In the genomic region with DNA sequence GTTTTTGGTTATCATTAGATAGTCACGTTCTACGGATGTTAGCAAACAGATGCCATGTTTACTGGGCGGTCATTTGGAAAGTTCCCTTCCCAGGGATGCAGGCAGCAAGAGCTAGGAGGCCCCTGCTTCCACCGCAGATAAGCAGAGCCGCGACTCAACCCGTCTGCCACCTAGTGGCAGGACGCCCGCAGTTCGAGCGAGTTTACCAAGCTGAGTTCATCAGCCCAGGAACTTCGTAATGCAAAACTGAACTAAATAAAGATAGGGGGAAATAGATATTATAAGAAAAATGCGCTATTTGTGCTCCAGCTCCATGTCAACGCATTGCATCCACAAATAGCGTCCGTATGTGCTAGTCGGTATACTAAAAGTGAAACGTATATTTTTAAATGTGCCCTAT, we compare ENCODE assay signal across 8 mouse cellular contexts. TPM values are rescaled to one million over a fixed set of nuclear protein-coding genes. Genes with fewer than 3 reads are reported as not detected.
A peak's percentile ranks its signal among the peaks of the same experiment; 100 is the strongest.
DNase-seq lines count a peak whose midpoint lies in the region; ATAC-seq and TF ChIP-seq lines count a peak whose summit lies in the region.

No protein-coding gene starts in this region.

- TF ChIP-seq CTCF in bone marrow, adult 2 months (IDR thresholded peaks at IDR 0.05; ENCODE audit: control insufficient read depth, insufficient read depth, low read length): peak; percentile 79
- TF ChIP-seq CTCF in embryonic fibroblast, embryonic 13.5 days (IDR thresholded peaks at IDR 0.05; ENCODE audit: borderline replicate concordance, insufficient read depth, low read length): peak; percentile 54

- H3K4me1 ChIP-seq in bone marrow, adult 2 months (ENCODE audit: control insufficient read depth, insufficient read depth, low read length): peaks cover 1% of the 10 kb centered on the region; the same call in 1 of the 2 replicates
- no peaks in the 10 kb centered on the region for H3K4me1 ChIP-seq in embryonic fibroblast, embryonic 13.5 days (ENCODE audit: control insufficient read depth, insufficient read depth, low read length)
- H3K4me1 ChIP-seq in heart, embryonic 11.5 days (ENCODE audit: control insufficient read depth, insufficient read depth, low read length): no peaks in the 10 kb centered on the region
- H3K4me1 ChIP-seq in lung, embryonic 15.5 days: no peaks in the 10 kb centered on the region

- peak overlapping the region; percentile 11; the same call in 1 of the 2 replicates for H3K4me2 ChIP-seq in heart, embryonic 11.5 days
- no peak overlapping the region for H3K4me2 ChIP-seq in lung, embryonic 15.5 days

- no peak overlapping the region for H3K9ac ChIP-seq in heart, embryonic 11.5 days (ENCODE audit: low read depth, low read length)
- H3K9ac ChIP-seq in lung, embryonic 15.5 days: no peak overlapping the region

- H3K27ac ChIP-seq in bone marrow, adult 2 months (ENCODE audit: control insufficient read depth, insufficient read depth, low read depth, low read length, poor library complexity): no peak overlapping the region
- H3K27ac ChIP-seq in embryonic fibroblast, embryonic 13.5 days (ENCODE audit: insufficient read depth, low read length): no peak overlapping the region
- no peak overlapping the region for H3K27ac ChIP-seq in heart, embryonic 11.5 days (ENCODE audit: low read depth, low read length)
- H3K27ac ChIP-seq in lung, embryonic 15.5 days: no peak overlapping the region

- no peaks in the 10 kb centered on the region for H3K36me3 ChIP-seq in heart, embryonic 11.5 days (ENCODE audit: control insufficient read depth, insufficient read depth, low read length)
- H3K36me3 ChIP-seq in lung, embryonic 15.5 days: no peaks in the 10 kb centered on the region

- 15% methylated on average over 18 of the region's 18 CpGs for WGBS in bone marrow, adult 2 months
- WGBS in heart, embryonic 11.5 days (ENCODE audit: insufficient replicate concordance): 16% methylated on average over 18 of the region's 18 CpGs
- 17% methylated on average over 18 of the region's 18 CpGs for WGBS in lung, embryonic 15.5 days

- TF ChIP-seq POLR2A in bone marrow, adult 2 months (IDR thresholded peaks at IDR 0.05; ENCODE audit: borderline replicate concordance, control insufficient read depth, low read depth, low read length): no peak
- TF ChIP-seq POLR2A in embryonic fibroblast, embryonic 13.5 days (IDR thresholded peaks at IDR 0.05; ENCODE audit: low read depth, low read length): no peak

- no peaks in the 10 kb centered on the region for H3K9me3 ChIP-seq in heart, embryonic 11.5 days (replicated peaks; ENCODE audit: control insufficient read depth, low read length)
- H3K9me3 ChIP-seq in lung, embryonic 15.5 days: no peaks in the 10 kb centered on the region

- H3K4me3 ChIP-seq in bone marrow, adult 2 months (replicated peaks; ENCODE audit: control insufficient read depth, low read depth, low read length): no peak overlapping the region
- no peak overlapping the region for H3K4me3 ChIP-seq in embryonic fibroblast, embryonic 13.5 days (ENCODE audit: insufficient read depth, low read length)
- H3K4me3 ChIP-seq in heart, embryonic 11.5 days (ENCODE audit: low read depth, low read length): no peak overlapping the region
- H3K4me3 ChIP-seq in lung, embryonic 15.5 days: no peak overlapping the region

- peak; percentile 63 for DNase-seq in CD4-positive, CD25-positive, alpha-beta regulatory T cell, adult 2 months (ENCODE audit: low read depth, low spot score)
- DNase-seq in kidney, postnatal 4 days: peak; percentile 83 to 87
- DNase-seq in ovary, adult 18-20 months (ENCODE audit: low spot score): peak; percentile 41
- DNase-seq in thymus, postnatal 0 days (ENCODE audit: low spot score): peak; percentile 39

- no peaks in the 10 kb centered on the region for H3K27me3 ChIP-seq in heart, embryonic 11.5 days (ENCODE audit: control insufficient read depth, insufficient read depth, low read length)
- no peaks in the 10 kb centered on the region for H3K27me3 ChIP-seq in lung, embryonic 15.5 days

- ATAC-seq in heart, embryonic 11.5 days (replicated peaks; ENCODE audit: insufficient number of reproducible peaks, low FRiP score, low TSS enrichment): no peak
- peak; percentile 46; the same call in 1 of the 2 replicates for ATAC-seq in lung, embryonic 15.5 days (ENCODE audit: borderline replicate concordance, extremely low read depth, low FRiP score, low TSS enrichment)

RNA-seq across cellular contexts. Expression of gene Il1b, which starts 37.5 kb away (rescaled TPM):
- polyA plus RNA-seq in bone marrow, adult 2 months (2011; ENCODE audit: insufficient read depth, insufficient read length, low replicate concordance, missing spikeins): 4.3 and 10.5 TPM in 2 replicates
- not detected in 2 replicates for polyA plus RNA-seq in embryonic fibroblast, embryonic 13.5 days (2011; ENCODE audit: insufficient read length, low read depth, missing spikeins)
- polyA plus RNA-seq in heart, embryonic 11.5 days (2014; fragmentation: Nextera tagmentation; extraction: Ambion mirVana): not detected in 2 replicates
- polyA plus RNA-seq in lung, embryonic 15.5 days (2015; fragmentation: Nextera tagmentation; extraction: Ambion mirVana): not detected in 2 replicates
- 1.0 and 1.1 TPM in 2 replicates for polyA plus RNA-seq in thymus, postnatal 0 days (2015; fragmentation: Nextera tagmentation; extraction: Ambion mirVana)
